Mouse (Mus musculus) thymus, postnatal 10 days (tissue): ENCODE data around the gene Derl2.

Experiments
- DNase-seq, 2 experiments: peaks; one replicate each; pipeline ENCODE4 v3.0.0; 2021; ENCODE audit warnings: low spot score in 2 of 2

The Derl2 gene

GRCm38 (mm10) chr11:70982030-70982429 lies 37.6 kb downstream of the Derl2 start:
- no peak for DNase-seq

- DNase-seq: no peak
These were observed 38.7 kb downstream of the Derl2 start for GRCm38 (mm10) chr11:70980751-70981510.

DNA sequence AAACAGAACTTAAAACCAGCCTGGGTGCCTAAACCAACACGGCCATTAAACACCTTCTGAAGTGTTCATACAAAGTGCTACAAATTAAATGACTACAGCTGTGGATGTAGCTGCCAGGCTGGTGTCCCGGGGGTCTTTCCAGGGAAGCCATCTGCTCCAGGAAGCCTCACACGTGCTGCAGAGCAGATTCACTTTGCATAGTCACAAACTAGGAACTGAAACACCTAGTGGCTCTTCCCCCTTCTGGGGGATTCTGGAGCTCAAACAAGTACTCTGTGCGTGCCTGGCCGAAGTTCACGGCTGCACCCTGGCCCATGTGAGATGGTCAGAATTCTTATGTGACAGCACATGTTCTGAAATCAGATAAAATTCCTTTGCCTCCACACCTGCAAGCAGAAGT lies 39.4 kb downstream of the Derl2 start:
- no peak for DNase-seq

DNA sequence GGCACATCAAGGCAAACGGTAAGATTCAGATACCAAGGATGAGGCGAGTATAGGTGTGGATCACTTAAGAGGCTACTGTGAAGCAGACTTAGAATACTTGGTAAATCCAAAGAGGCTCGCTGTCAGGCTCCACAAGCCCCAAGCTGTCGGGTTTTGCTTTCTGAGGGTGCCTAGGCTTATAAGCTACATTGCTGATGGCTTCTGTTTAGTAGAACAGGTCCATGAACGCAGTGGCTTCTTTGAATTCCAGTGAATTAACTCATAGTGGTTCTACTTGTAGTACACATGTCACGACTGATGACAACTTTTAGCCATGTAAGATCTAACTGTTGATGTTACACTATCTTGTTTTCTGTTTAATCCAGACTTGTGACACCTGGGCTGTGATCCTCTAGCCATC lies 42.3 kb downstream of the Derl2 start:
- DNase-seq: no peak

GRCm38 (mm10) chr11:70975193-70975592 lies 44.4 kb downstream of the Derl2 start:
- DNase-seq: no peak

GRCm38 (mm10) chr11:70973947-70974346 lies 45.7 kb downstream of the Derl2 start:
- DNase-seq: no peak

- no peak for DNase-seq
These were observed 47.1 kb downstream of the Derl2 start for GRCm38 (mm10) chr11:70972586-70972985.

DNA sequence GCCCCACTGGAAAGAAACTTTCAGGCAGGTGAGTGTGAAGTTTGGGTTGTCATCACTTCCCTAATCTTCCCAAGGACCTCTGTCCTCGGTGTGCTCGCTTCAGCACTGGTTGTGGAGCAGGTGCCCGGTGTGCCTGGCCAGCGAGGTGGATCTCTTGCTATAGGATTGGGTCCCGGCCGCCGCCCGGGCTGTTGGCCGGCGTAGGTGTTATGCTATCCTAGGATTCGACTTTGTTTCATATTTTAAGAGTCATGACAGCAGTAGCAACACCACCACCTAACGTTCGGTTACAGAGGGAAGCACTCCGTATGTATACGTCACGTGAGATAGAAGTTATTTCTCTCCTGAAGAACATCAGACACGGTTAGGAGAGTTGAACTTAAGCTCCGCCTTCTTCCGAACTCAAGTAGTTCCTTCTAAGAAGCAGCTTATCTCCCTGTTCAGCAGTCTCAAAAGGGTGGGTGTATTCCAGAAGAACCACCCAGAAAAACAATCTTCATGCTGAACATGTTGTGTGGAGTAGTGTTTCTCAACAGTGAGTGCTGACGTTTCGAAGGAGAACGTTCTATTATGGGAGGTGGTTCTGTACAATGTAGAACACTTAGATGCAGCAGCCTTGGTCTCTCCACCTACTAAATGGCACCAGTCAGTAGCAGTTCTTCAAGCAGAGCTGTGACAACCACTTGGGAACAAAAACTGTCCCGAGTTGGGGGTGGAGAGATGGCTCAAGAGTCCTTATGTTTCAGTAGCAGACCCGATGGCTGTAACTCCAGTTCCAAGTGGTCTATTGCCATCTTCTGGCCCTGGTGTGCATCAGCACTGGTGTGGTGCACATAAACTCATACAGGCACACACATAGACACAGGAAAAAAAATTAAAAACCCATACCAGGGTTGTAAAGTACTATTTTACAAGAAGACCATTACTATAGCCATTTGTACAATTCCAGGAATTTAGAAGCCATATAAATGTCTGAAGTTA lies 48.8 kb downstream of the Derl2 start:
- DNase-seq: no peak

DNA sequence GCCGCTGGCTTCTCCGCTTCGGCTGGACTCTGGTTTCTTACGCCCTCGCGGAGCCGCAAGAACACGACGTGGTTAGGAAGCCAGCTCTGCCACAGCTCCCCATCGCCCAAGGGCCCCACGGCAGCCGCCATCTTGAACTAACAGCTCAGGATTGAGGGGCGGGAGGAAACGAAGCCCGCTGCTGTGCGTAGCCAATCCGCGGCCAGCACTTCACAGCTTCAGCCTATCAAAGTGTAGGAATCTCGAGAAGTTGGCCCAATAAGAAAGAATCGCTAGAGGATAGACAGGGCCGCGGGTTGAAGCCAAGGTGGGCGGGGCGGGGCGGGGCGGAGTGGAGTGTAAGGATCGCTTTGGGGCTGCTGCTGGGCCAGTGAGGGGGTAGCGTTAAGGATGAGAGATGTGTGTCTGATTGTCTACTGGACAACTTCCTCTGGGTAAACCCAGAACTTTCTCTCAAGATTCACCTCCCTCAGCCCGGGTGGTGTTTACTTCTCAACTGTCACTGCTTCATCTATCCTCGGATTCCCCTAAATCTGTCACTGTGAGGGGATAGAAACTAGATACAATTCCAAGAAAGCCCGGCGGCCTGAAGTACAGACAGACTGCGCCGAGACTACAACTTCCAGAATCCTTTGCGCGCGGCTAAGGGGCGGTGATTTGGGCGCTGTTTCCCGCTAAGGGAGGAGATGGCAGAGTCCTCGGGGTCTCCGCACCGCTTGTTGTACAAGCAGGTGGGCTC lies 49.7 kb downstream of the Derl2 start, which contains the start of the genes Nup88 and Rpain:
Nup88 (minus strand) TSS at position 153 of the 739 bp plus-strand sequence.
Rpain (plus strand) TSS at position 393 of the 739 bp plus-strand sequence.
- DNase-seq: peak; percentile 88 to 91

- no peak for DNase-seq
These were observed 50.3 kb downstream of the Derl2 start for GRCm38 (mm10) chr11:70969271-70969794.

GRCm38 (mm10) chr11:70964222-70964907 lies 55.3 kb downstream of the Derl2 start:
- DNase-seq: no peak

GRCm38 (mm10) chr11:70960786-70961554 lies 58.7 kb downstream of the Derl2 start:
- DNase-seq: no peak
